Mouse (Mus musculus) B cell, adult 62 days (primary cell): Measurements from ENCODE around the gene Olfr988. TPM values are rescaled to one million over a fixed set of nuclear protein-coding genes. Genes with fewer than 3 reads are reported as not detected.

Experiments
- total RNA-seq: library from RNA; stranded (reverse); gene quantifications from 4 replicates; pipeline ENCODE4 v1.2.4, GENCODE M21; 2023

Gene Olfr988
- total RNA-seq: not detected in 4 replicates

DNA sequence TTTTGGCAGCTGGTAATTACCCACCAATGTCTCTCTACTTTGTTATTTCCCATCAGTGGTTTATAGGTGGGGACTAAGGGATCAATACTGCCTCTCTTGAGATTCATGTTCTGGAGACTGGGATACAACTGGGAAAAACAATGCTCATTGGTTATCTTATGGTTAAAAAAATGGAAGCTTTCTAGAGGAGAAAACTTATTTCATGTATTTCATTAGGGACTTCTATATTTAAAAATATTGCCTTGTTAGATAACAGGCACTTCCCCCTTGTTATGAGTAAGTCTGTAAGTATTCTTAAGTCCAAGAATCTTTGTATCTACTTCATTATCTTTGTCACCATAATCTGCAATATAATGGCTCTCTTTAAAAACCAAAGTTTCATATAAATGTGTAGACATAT lies at the start of gene Olfr988:
Olfr988 (minus strand) TSS at position 101 of the 400 bp plus-strand sequence.

DNA sequence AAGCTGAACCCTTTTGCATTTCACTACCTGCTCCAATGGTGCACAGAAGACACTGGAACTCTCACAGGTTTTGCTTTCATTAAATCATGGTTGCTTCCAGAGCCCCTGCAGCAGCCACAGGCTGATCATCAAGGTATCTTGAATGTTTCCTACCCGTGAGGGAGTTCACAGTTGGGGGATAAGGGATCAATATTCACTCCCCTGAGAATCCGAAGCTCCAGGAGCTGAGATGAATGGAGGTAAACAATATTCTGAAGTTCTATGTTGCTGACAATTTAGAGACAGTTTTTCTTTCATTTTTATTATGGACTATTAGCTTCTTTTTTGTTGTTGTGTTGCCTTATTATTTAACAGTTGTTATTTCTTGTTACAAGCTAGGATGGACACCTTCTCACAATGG lies 46.3 kb upstream of the Olfr988 start, which contains the start of gene Olfr992:
Olfr992 (minus strand) TSS at position 101 of the 400 bp plus-strand sequence.

DNA sequence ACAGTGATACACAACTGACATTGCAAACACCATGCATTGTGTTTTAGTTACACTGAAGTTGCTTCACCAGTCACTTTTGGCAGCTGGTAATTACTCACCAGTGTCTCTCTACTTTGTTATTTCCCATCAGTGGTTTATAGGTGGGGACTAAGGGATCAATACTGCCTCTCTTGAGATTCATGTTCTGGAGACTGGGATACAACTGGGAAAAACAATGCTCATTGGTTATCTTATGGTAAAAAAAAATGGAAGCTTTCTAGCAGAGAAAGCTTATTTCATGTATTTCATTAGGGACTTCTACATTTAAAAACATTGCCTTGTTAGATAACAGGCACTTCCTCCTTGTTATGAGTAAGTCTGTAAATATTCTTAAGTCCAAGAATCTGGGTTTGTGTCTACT lies 23.8 kb downstream of the Olfr988 start, which contains the start of gene Olfr987:
Olfr987 (minus strand) TSS at position 101 of the 400 bp plus-strand sequence.

Other genes starting within 250 kb of the Olfr988 start
- not detected in 4 replicates for gene Aplnr, start 227.0 kb downstream of the Olfr988 start, total RNA-seq
- not detected in 4 replicates for gene Lrrc55, start 166.0 kb downstream of the Olfr988 start, total RNA-seq
- gene Olfr987, start 23.9 kb downstream of the Olfr988 start, total RNA-seq: not detected in 4 replicates
- not detected in 4 replicates for gene Olfr992, start 46.2 kb upstream of the Olfr988 start, total RNA-seq
- gene Olfr993, start 51.6 kb upstream of the Olfr988 start, total RNA-seq: not detected in 4 replicates
- gene Olfr994, start 73.2 kb upstream of the Olfr988 start, total RNA-seq: not detected in 4 replicates
- not detected in 4 replicates for gene Olfr995, start 80.4 kb upstream of the Olfr988 start, total RNA-seq
- gene 4833423E24Rik, start 155.8 kb upstream of the Olfr988 start, total RNA-seq: not detected in 4 replicates
- not detected in 4 replicates for gene Olfr996, start 216.0 kb upstream of the Olfr988 start, total RNA-seq
- not detected in 4 replicates for gene Olfr998, start 225.7 kb upstream of the Olfr988 start, total RNA-seq
- not detected in 4 replicates for gene Olfr1000, start 248.7 kb upstream of the Olfr988 start, total RNA-seq